Mouse (Mus musculus) MEL (cell line): ENCODE data around the gene Stx4a. TPM values are rescaled to one million over a fixed set of nuclear protein-coding genes. Genes with fewer than 3 reads are reported as not detected.

ENCODE experiments used
- DNase-seq: peaks from one replicate; pipeline ENCODE4 v3.0.0; 2011; ENCODE audit warnings: low read depth, low spot score
- H3K27ac ChIP-seq: 2 replicates; pipeline ENCODE4 v1.5.1; 2012; ENCODE audit warnings: low read depth, mild to moderate bottlenecking, control low read depth, low read length, moderate library complexity; ENCODE audit not compliant: control insufficient read depth
- H3K27me3 ChIP-seq, 2 experiments: fragments of 150-350 bp in 1 of 2; sonication (generic) in 1 of 2; 2 replicates each; pipeline ENCODE4 v1.6.1; 2012; ENCODE audit warnings: low read length in 2 of 2, mild to moderate bottlenecking in 2 of 2, improper control_type of control experiment in 1 of 2, moderate library complexity in 1 of 2; ENCODE audit not compliant: insufficient read depth in 2 of 2, control insufficient read depth in 1 of 2
- H3K36me3 ChIP-seq, 2 experiments: 2 replicates each; pipeline ENCODE4 v1.6.1; 2012 to 2014; ENCODE audit warnings: low read length in 2 of 2, improper control_type of control experiment in 1 of 2, inconsistent platforms in 1 of 2, mild to moderate bottlenecking in 1 of 2; ENCODE audit not compliant: insufficient read depth in 2 of 2, control insufficient read depth in 1 of 2
- H3K4me1 ChIP-seq, 2 experiments: fragments of 150-350 bp in 1 of 2; sonication (generic) in 1 of 2; 2 replicates each; pipeline ENCODE4 v1.6.1; 2012; ENCODE audit warnings: low read length in 2 of 2, improper control_type of control experiment in 1 of 2, mild to moderate bottlenecking in 1 of 2; ENCODE audit not compliant: insufficient read depth in 2 of 2, control insufficient read depth in 1 of 2
- H3K4me3 ChIP-seq, 2 experiments: fragments of 150-350 bp in 1 of 2; sonication (generic) in 1 of 2; 2 replicates each; pipeline ENCODE4 v1.5.1; 2012; ENCODE audit warnings: low read depth in 2 of 2, low read length in 2 of 2, mild to moderate bottlenecking in 2 of 2, moderate library complexity in 2 of 2, control low read depth in 1 of 2, improper control_type of control experiment in 1 of 2; ENCODE audit not compliant: control insufficient read depth in 1 of 2, insufficient read depth in 1 of 2
- H3K79me2 ChIP-seq: 2 replicates; pipeline ENCODE4 v1.6.1; 2012; ENCODE audit warnings: mild to moderate bottlenecking, low read length, moderate library complexity; ENCODE audit not compliant: control insufficient read depth, poor library complexity, insufficient read depth
- H3K9ac ChIP-seq: 2 replicates; pipeline ENCODE4 v1.6.1; 2012; ENCODE audit warnings: low read depth, mild to moderate bottlenecking, control low read depth, low read length, moderate library complexity; ENCODE audit not compliant: control insufficient read depth, poor library complexity, severe bottlenecking
- H3K9me3 ChIP-seq: fragments of 150-350 bp; sonication (generic); replicated peaks from 2 replicates; pipeline ENCODE4 v1.6.1; 2012; ENCODE audit warnings: mild to moderate bottlenecking, low read length, improper control_type of control experiment, moderate library complexity; ENCODE audit not compliant: insufficient read depth
- BHLHE40 ChIP-seq: IDR thresholded peaks from 2 replicates; pipeline ENCODE4 v1.6.1; 2012; ENCODE audit warnings: low read depth, mild to moderate bottlenecking, inconsistent platforms, low read length, improper control_type of control experiment, borderline replicate concordance
- CHD1 ChIP-seq: IDR thresholded peaks from 2 replicates; pipeline ENCODE4 v1.6.1; 2012; ENCODE audit warnings: low read depth, mild to moderate bottlenecking, inconsistent platforms, low read length, improper control_type of control experiment
- CHD2 ChIP-seq: IDR thresholded peaks from 2 replicates; pipeline ENCODE4 v1.6.1; 2011; ENCODE audit warnings: low read length, improper control_type of control experiment
- E2F4 ChIP-seq: IDR thresholded peaks from 2 replicates; pipeline ENCODE4 v1.6.1; 2011; ENCODE audit warnings: low read depth, low read length, improper control_type of control experiment, borderline replicate concordance
- ELF1 ChIP-seq: IDR thresholded peaks from 2 replicates; pipeline ENCODE4 v1.6.1; 2014; ENCODE audit warnings: low read depth, mild to moderate bottlenecking, inconsistent platforms, low read length, improper control_type of control experiment, moderate library complexity
- EP300 ChIP-seq, 2 experiments: IDR thresholded peaks; 2 replicates each; pipeline ENCODE4 v1.6.1; 2011; ENCODE audit warnings: improper control_type of control experiment in 2 of 2, low read length in 2 of 2, low read depth in 1 of 2, mild to moderate bottlenecking in 1 of 2
- ETS1 ChIP-seq: IDR thresholded peaks from 2 replicates; pipeline ENCODE4 v1.6.1; 2012; ENCODE audit warnings: low read depth, mild to moderate bottlenecking, inconsistent platforms, low read length, improper control_type of control experiment, moderate library complexity
- GATA1 ChIP-seq: IDR thresholded peaks from 2 replicates; pipeline ENCODE4 v1.6.1; 2011; ENCODE audit warnings: low read depth, low read length, improper control_type of control experiment
- JUND ChIP-seq: IDR thresholded peaks from 2 replicates; pipeline ENCODE4 v1.6.1; 2011; ENCODE audit warnings: low read depth, mild to moderate bottlenecking, improper control_type of control experiment, low read length
- KAT2A ChIP-seq: conservative IDR thresholded peaks from 2 replicates; pipeline ENCODE4 v1.6.1; 2012; ENCODE audit warnings: low read depth, low read length, improper control_type of control experiment, inconsistent platforms
- MAX ChIP-seq: IDR thresholded peaks from 2 replicates; pipeline ENCODE4 v1.6.1; 2011; ENCODE audit warnings: low read length, improper control_type of control experiment
- MAZ ChIP-seq: IDR thresholded peaks from 2 replicates; pipeline ENCODE4 v1.6.1; 2012; ENCODE audit warnings: low read depth, mild to moderate bottlenecking, inconsistent platforms, low read length, improper control_type of control experiment
- MEF2A ChIP-seq: IDR thresholded peaks from 2 replicates; pipeline ENCODE4 v1.6.1; 2014; ENCODE audit warnings: low read depth, mild to moderate bottlenecking, inconsistent platforms, low read length, improper control_type of control experiment; ENCODE audit not compliant: poor library complexity, insufficient replicate concordance, severe bottlenecking; ENCODE audit errors: extremely low read depth
- MYB ChIP-seq: IDR thresholded peaks from 2 replicates; pipeline ENCODE4 v1.6.1; 2011; ENCODE audit warnings: mild to moderate bottlenecking, low read depth, low read length, improper control_type of control experiment
- MYC ChIP-seq: IDR thresholded peaks from 2 replicates; pipeline ENCODE4 v1.6.1; 2011; ENCODE audit warnings: low read depth, mild to moderate bottlenecking, low read length, improper control_type of control experiment, moderate library complexity
- NELFE ChIP-seq: IDR thresholded peaks from 2 replicates; pipeline ENCODE4 v1.6.1; 2011; ENCODE audit warnings: low read depth, low read length, improper control_type of control experiment
- NRF1 ChIP-seq: IDR thresholded peaks from 2 replicates; pipeline ENCODE4 v1.6.1; 2014; ENCODE audit warnings: low read depth, mild to moderate bottlenecking, inconsistent platforms, low read length, improper control_type of control experiment, moderate library complexity; ENCODE audit not compliant: poor library complexity, insufficient read depth, severe bottlenecking
- POLR2A ChIP-seq, 2 experiments: IDR thresholded peaks; 2 replicates each; pipeline ENCODE4 v1.6.1; 2011 to 2012; ENCODE audit warnings: low read length in 2 of 2, mild to moderate bottlenecking in 2 of 2, control low read depth in 1 of 2, improper control_type of control experiment in 1 of 2, low read depth in 1 of 2, moderate library complexity in 1 of 2; ENCODE audit not compliant: control insufficient read depth in 1 of 2, insufficient read depth in 1 of 2, poor library complexity in 1 of 2
- POLR2AphosphoS5 ChIP-seq: IDR thresholded peaks from 2 replicates; pipeline ENCODE4 v1.6.1; 2012; ENCODE audit warnings: low read depth, borderline replicate concordance, mild to moderate bottlenecking, inconsistent platforms, low read length, moderate library complexity, mixed read lengths
- SIN3A ChIP-seq: IDR thresholded peaks from 2 replicates; pipeline ENCODE4 v1.6.1; 2012; ENCODE audit warnings: low read length, improper control_type of control experiment, inconsistent platforms
- TBP ChIP-seq: IDR thresholded peaks from 2 replicates; pipeline ENCODE4 v1.8.0; 2011; ENCODE audit warnings: low read depth, low read length, improper control_type of control experiment
- TCF12 ChIP-seq: IDR thresholded peaks from 2 replicates; pipeline ENCODE4 v1.6.1; 2014; ENCODE audit warnings: low read depth, mild to moderate bottlenecking, inconsistent platforms, low read length, improper control_type of control experiment, moderate library complexity
- UBTF ChIP-seq: IDR thresholded peaks from 2 replicates; pipeline ENCODE4 v1.6.1; 2012; ENCODE audit warnings: low read depth, mild to moderate bottlenecking, inconsistent platforms, low read length, improper control_type of control experiment, moderate library complexity, borderline replicate concordance; ENCODE audit not compliant: insufficient read depth
- USF1 ChIP-seq: IDR thresholded peaks from 2 replicates; pipeline ENCODE4 v1.6.1; 2014; ENCODE audit warnings: low read depth, mild to moderate bottlenecking, inconsistent platforms, low read length, improper control_type of control experiment, moderate library complexity
- USF2 ChIP-seq, 2 experiments: IDR thresholded peaks; 2 replicates each; pipeline ENCODE4 v1.6.1; 2011 to 2012; ENCODE audit warnings: improper control_type of control experiment in 2 of 2, low read length in 2 of 2, borderline replicate concordance in 1 of 2, inconsistent platforms in 1 of 2, low read depth in 1 of 2, mild to moderate bottlenecking in 1 of 2; ENCODE audit not compliant: insufficient read depth in 1 of 2
- ZC3H11A ChIP-seq: IDR thresholded peaks from 2 replicates; pipeline ENCODE4 v1.6.1; 2012; ENCODE audit warnings: low read depth, mild to moderate bottlenecking, inconsistent platforms, low read length, improper control_type of control experiment
- ZKSCAN1 ChIP-seq: IDR thresholded peaks from 2 replicates; pipeline ENCODE4 v1.6.1; 2012; ENCODE audit warnings: low read depth, mild to moderate bottlenecking, inconsistent platforms, low read length, improper control_type of control experiment, moderate library complexity
- ZMIZ1 ChIP-seq: IDR thresholded peaks from 2 replicates; pipeline ENCODE4 v1.6.1; 2012; ENCODE audit warnings: low read depth, mild to moderate bottlenecking, inconsistent platforms, low read length, improper control_type of control experiment, moderate library complexity
- ZNF384 ChIP-seq: IDR thresholded peaks from 2 replicates; pipeline ENCODE4 v1.6.1; 2012; ENCODE audit warnings: low read depth, mild to moderate bottlenecking, inconsistent platforms, low read length, improper control_type of control experiment
- polyA plus RNA-seq, 2 experiments: library from polyadenylated mRNA; stranded (reverse) in 1 of 2; unstranded in 1 of 2; fragments of >175 nt in 1 of 2; fragments of >200 nt in 1 of 2; gene quantifications; 2 replicates each; pipeline versions ENCODE4 v1.2.1 to v1.2.4; 2012; ENCODE audit warnings: low replicate concordance in 2 of 2, low read depth in 1 of 2; ENCODE audit not compliant: insufficient read length in 2 of 2, insufficient read depth in 1 of 2, missing spikeins in 1 of 2
- total RNA-seq: library from RNA; depleted of rRNA; stranded (reverse); fragments of 300-350 nt; gene quantifications from 2 replicates; pipeline ENCODE4 v1.2.3, GENCODE M21; 2012

Stx4a gene
- total and polyA plus RNA-seq, 3 experiments = 47.8 to 121 TPM; not detected in 1

- no peak for TF ChIP-seq MEF2A
- TF ChIP-seq E2F4 = 0 out of 2 replicates have a peak, but pooled peaks have one; percentile 16
- TF ChIP-seq ZKSCAN1 = no peak
- no peak for TF ChIP-seq TCF12
- TF ChIP-seq USF2 (IDR thresholded peaks at IDR 0.05; ENCODE audit: borderline replicate concordance in 1 of 2, insufficient read depth in 1 of 2, low read depth in 1 of 2, low read length in 2 of 2) = no peak
- TF ChIP-seq POLR2AphosphoS5 = no peak
- TF ChIP-seq TBP = 0 out of 2 replicates have a peak, but pooled peaks have one; percentile 20
- TF ChIP-seq UBTF = no peak
- no peak for TF ChIP-seq BHLHE40
- no peak for TF ChIP-seq MYB
- peak; percentile 44; the same call in 1 of the 2 replicates for TF ChIP-seq ZNF384
- no peak for TF ChIP-seq EP300 (IDR thresholded peaks at IDR 0.05; ENCODE audit: low read depth in 1 of 2, low read length in 2 of 2)
- TF ChIP-seq, all 39 proteins: peak for 9
Measured at GRCm38 (mm10) chr7:127776426-127776825, 47.7 kb upstream of the Stx4a start, which contains the start of gene Setd1a (continued).

- Histone ChIP-seq H3K79me2 (peaks cover 19% of the 10 kb centered on the region), H3K4me1 (peaks cover 0 to 12% of the 10 kb centered on the region in 2 experiments; a peak in 3 of 4 replicates), H3K27me3 (no peaks in the 10 kb centered on the region), H3K4me3 (peak overlapping the region; percentile 59 to 83), H3K9ac (peak overlapping the region; percentile 95), H3K27ac (peak overlapping the region; percentile 87), H3K9me3 (no peaks in the 10 kb centered on the region), H3K36me3 (peaks cover 23 to 30% of the 10 kb centered on the region in 2 experiments)
- DNase-seq = peak; percentile 98
- TF ChIP-seq NELFE (peak; percentile 38), JUND (no peak), CHD1 (peak; percentile 29; the same call in 1 of the 2 replicates), GATA1 (no peak), TBP (no peak; the same call in 1 of the 2 replicates), ELF1 (0 out of 2 replicates have a peak, but pooled peaks have one; percentile 21), POLR2A (IDR thresholded peaks at IDR 0.05; ENCODE audit: control insufficient read depth in 1 of 2, insufficient read depth in 1 of 2, low read depth in 1 of 2, low read length in 2 of 2, poor library complexity in 1 of 2) (peak in 1 of 2 experiments; percentile 40; a peak in 2 of 4 replicates), CHD2 (peak; percentile 42; the same call in 1 of the 2 replicates), NRF1 (peak; percentile 54; the same call in 1 of the 2 replicates), SIN3A (0 out of 2 replicates have a peak, but pooled peaks have one; percentile 16), ETS1 (no peak; the same call in 1 of the 2 replicates), UBTF (no peak), KAT2A (no peak; the same call in none of the 2 replicates), ZMIZ1 (peak; percentile 45; the same call in 1 of the 2 replicates), MAZ (peak; percentile 92), ZC3H11A (peak; percentile 95), BHLHE40 (peak; percentile 68), MYC (0 out of 2 replicates have a peak, but pooled peaks have one; percentile 19), ZNF384 (peak; percentile 3; the same call in 1 of the 2 replicates), MAX (peak; percentile 2; the same call in 1 of the 2 replicates), USF1 (0 out of 2 replicates have a peak, but pooled peaks have one; percentile 4)
Measured at GRCm38 (mm10) chr7:127776878-127777473, 47.1 kb upstream of the Stx4a start.
